Mouse (Mus musculus): Measurements from ENCODE around the gene St6galnac3. TPM values are rescaled to one million over a fixed set of nuclear protein-coding genes. Genes with fewer than 3 reads are reported as not detected.

The St6galnac3 gene
- polyA plus RNA-seq, 3 experiments from 2014 or later: 39.4 to 85.0 (median 71.2) TPM

GRCm38 (mm10) chr3:153648713-153649112, 76.3 kb downstream of the St6galnac3 start:
- no peak for ATAC-seq

- no peak for ATAC-seq
Observed at GRCm38 (mm10) chr3:153645803-153646202, 79.2 kb downstream of the St6galnac3 start.

- no peak for ATAC-seq
Observed at GRCm38 (mm10) chr3:153643822-153644519, 81.0 kb downstream of the St6galnac3 start.

- ATAC-seq: no peak
Observed at GRCm38 (mm10) chr3:153642826-153643225, 82.1 kb downstream of the St6galnac3 start.

GRCm38 (mm10) chr3:153641805-153642204, 83.2 kb downstream of the St6galnac3 start:
- no peak for ATAC-seq

GRCm38 (mm10) chr3:153637336-153637735, 87.6 kb downstream of the St6galnac3 start:
- no peak for ATAC-seq

- no peak for ATAC-seq
Observed at GRCm38 (mm10) chr3:153636804-153637153, 88.2 kb downstream of the St6galnac3 start.

- no peak for ATAC-seq
Observed at GRCm38 (mm10) chr3:153636094-153636803, 88.7 kb downstream of the St6galnac3 start.

GRCm38 (mm10) chr3:153631988-153632672, 92.8 kb downstream of the St6galnac3 start:
- ATAC-seq: no peak

- no peak for ATAC-seq
Observed at GRCm38 (mm10) chr3:153626237-153626636, 98.7 kb downstream of the St6galnac3 start.

GRCm38 (mm10) chr3:153618976-153619375, 106.0 kb downstream of the St6galnac3 start:
- ATAC-seq: no peak

GRCm38 (mm10) chr3:153616849-153617248, 108.1 kb downstream of the St6galnac3 start:
- ATAC-seq: no peak

- no peak for ATAC-seq
Observed at GRCm38 (mm10) chr3:153610239-153610638, 114.7 kb downstream of the St6galnac3 start.

GRCm38 (mm10) chr3:153606331-153606730, 118.6 kb downstream of the St6galnac3 start:
- ATAC-seq: no peak

- no peak for ATAC-seq
Observed at GRCm38 (mm10) chr3:153605767-153606098, 119.2 kb downstream of the St6galnac3 start.

- ATAC-seq: no peak
Observed at GRCm38 (mm10) chr3:153605089-153605766, 119.7 kb downstream of the St6galnac3 start.

- no peak for ATAC-seq
Observed at GRCm38 (mm10) chr3:153599179-153599578, 125.8 kb downstream of the St6galnac3 start.

GRCm38 (mm10) chr3:153598631-153599030, 126.3 kb downstream of the St6galnac3 start:
- no peak for ATAC-seq

GRCm38 (mm10) chr3:153594531-153594930, 130.4 kb downstream of the St6galnac3 start:
- ATAC-seq: no peak

GRCm38 (mm10) chr3:153593978-153594377, 131.0 kb downstream of the St6galnac3 start:
- no peak for ATAC-seq

- no peak for ATAC-seq
Observed at GRCm38 (mm10) chr3:153593103-153593502, 131.9 kb downstream of the St6galnac3 start.

- no peak for ATAC-seq
Observed at GRCm38 (mm10) chr3:153587594-153587993, 137.4 kb downstream of the St6galnac3 start.

- ATAC-seq: no peak
Observed at GRCm38 (mm10) chr3:153584836-153585235, 140.1 kb downstream of the St6galnac3 start.

Measured in inflammation-experienced regulatory T-cells, adult 6 months (primary cell).